Mouse (Mus musculus) skeletal muscle tissue, postnatal 0 days (tissue): ENCODE data around the gene Mark4. TPM values are rescaled to one million over a fixed set of nuclear protein-coding genes. Genes with fewer than 3 reads are reported as not detected.

ENCODE experiments used
- microRNA counts: library from miRNA; unstranded; fragments of <30 nt; microRNA quantifications from one replicate; lab custom pipeline; 2015
- microRNA-seq, 2 experiments: library from miRNA; unstranded; fragments of <30 nt; microRNA quantifications; one replicate each; pipeline ENCODE4; 2016
- polyA plus RNA-seq: library from polyadenylated mRNA; unstranded; fragments of >200 nt; fragmentation: Nextera tagmentation; extraction: Ambion mirVana; gene quantifications from 2 replicates; pipeline ENCODE4 v1.2.1, GENCODE M21; 2015

Mark4 gene
- polyA plus RNA-seq = 3.4 and 4.4 TPM in 2 replicates

DNA sequence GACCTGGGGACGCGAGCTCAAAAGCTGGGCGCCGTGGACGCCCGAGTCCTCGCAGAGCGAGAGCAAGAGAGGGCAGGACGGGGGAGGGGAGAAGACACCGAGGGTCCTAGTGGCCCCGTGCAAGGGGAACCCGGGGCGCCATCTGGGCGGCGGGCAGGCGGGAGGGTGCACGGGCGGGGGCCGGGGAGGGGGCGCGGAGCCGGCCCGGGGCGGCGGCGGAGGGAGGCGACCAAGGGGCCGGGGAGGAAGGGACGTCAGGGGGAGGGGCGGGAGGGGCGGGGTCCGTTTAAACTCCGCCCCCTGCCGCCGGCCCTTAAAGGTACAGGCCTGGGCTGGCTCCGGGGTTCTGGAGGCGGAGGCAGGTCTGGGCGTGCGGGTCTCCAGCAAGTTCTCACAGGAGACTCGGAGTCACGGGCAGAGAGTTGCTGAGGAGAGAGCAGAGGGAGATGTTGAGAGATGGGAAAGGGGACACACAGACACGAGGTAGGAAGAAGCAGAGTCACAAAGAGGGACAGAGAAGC lies at the start of gene Mark4:
Gene Mark4 (minus strand): TSS at position 231 of the 521 bp plus-strand sequence.

GRCm38 (mm10) chr7:19462884-19463381 lies 4.3 kb upstream of the Mark4 start, which contains the start of gene Exoc3l2:
Gene Exoc3l2 (plus strand): TSS chr7:19463331.

DNA sequence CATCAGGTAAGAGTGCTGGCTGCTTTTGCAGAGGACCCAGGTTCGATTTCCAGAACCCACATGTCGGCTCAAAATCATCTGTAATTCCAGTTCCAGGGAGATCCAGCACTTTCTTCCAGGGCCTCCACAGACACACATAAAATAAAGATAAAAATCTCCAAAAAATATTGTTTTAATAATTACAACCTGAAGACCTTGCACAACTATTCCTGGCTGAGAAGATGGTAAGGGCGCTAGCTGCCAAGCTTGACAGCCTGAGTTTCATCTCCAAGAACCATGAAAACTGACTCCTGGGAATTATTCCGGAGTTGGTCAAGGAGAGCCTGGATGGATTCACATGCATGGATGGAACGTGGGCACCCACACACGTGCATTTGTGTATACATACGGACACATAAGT lies 54.1 kb downstream of the Mark4 start, which contains the start of gene Ckm:
Gene Ckm (plus strand): TSS at position 301 of the 400 bp plus-strand sequence.

GRCm38 (mm10) chr7:19403731-19404296 lies 54.8 kb downstream of the Mark4 start, which contains the start of gene Klc3:
Gene Klc3 (minus strand): TSS chr7:19404104.

DNA sequence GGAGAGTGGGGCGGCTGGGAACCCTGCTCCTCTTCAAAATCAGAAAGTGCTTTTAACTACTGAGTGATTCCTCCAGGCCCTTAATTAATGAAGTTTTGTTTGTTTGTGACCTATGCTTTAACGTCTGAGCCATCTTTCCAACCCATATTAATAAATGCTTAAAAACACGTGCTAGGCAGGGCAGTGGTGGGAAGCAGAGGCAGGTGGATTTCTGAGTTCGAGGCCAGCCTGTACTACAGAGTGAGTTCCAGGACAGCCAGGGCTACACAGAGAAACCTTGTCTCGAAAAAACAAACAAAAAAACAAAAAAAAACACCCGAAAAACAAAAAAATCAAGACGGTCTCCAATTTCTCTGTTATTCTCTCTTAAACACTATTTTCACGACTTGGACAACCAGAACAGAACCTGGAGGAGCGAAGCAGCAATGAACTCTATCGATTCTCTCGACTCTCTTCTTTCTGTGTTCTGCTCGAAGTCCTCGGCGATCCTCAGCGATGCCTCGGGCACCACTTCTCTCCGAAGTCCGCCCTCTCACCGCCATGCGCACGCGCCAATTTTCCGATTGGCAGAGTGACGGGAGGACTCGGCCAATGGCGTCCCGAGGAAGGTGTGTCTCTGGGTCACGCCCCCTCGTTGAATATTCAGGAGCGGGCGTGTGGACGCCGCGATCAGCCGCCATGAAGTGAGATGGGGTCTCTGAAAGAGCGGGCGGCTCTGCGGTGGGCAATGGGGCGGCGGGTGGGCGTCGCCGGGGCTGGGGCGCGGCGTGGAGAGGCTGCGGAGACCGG lies 77.0 kb downstream of the Mark4 start, which contains the start of gene Ercc2:
Gene Ercc2 (plus strand): TSS at position 634 of the 789 bp plus-strand sequence.

MicroRNA genes within 50 kb of the gene (microRNA counts, 519-probe panel; counts per million panel counts)
- microRNA mmu-miR-343 (lab: Ali Mortazavi, UCI) = 296 counts per million, percentile 58 among the panel's probes with 10 or more counts

Small RNAs within 50 kb of the gene (microRNA-seq; reads per million reads assigned to microRNA genes)
- gene Mir343 = 0 reads per million in 2 experiments

Other genes with a start within 250 kb of the Mark4 start
- gene Gpr4, start 246.3 kb downstream of the Mark4 start, polyA plus RNA-seq = 1.3 TPM in 2 replicates
- 22.8 and 24.1 TPM in 2 replicates for gene Opa3, start 230.5 kb downstream of the Mark4 start, polyA plus RNA-seq
- 41.2 and 52.3 TPM in 2 replicates for gene Vasp, start 187.0 kb downstream of the Mark4 start, polyA plus RNA-seq
- 0.11 TPM in 1 of 2 replicates, not detected in the other for gene Ppm1n, start 178.8 kb downstream of the Mark4 start, polyA plus RNA-seq
- gene Rtn2, start 176.2 kb downstream of the Mark4 start, polyA plus RNA-seq = 408 and 509 TPM in 2 replicates
- 0.23 and 0.84 TPM in 2 replicates for gene Fosb, start 148.8 kb downstream of the Mark4 start, polyA plus RNA-seq
- gene Ercc1, start 114.0 kb downstream of the Mark4 start, polyA plus RNA-seq = 37.1 and 45.7 TPM in 2 replicates
- gene Cd3eap, start 99.3 kb downstream of the Mark4 start, polyA plus RNA-seq = 13.9 TPM in 2 replicates
- 1.4 and 2.4 TPM in 2 replicates for gene Ppp1r13l, start 99.1 kb downstream of the Mark4 start, polyA plus RNA-seq
- 5.0 and 5.1 TPM in 2 replicates for gene Ercc2, start 76.8 kb downstream of the Mark4 start, polyA plus RNA-seq
- gene Klc3, start 54.7 kb downstream of the Mark4 start, polyA plus RNA-seq = 0.12 and 1.7 TPM in 2 replicates
- gene Ckm, start 54.0 kb downstream of the Mark4 start, polyA plus RNA-seq = 17,276 and 19,625 TPM in 2 replicates
- 0.21 and 0.37 TPM in 2 replicates for gene Exoc3l2, start 4.5 kb upstream of the Mark4 start, polyA plus RNA-seq
- gene Bloc1s3, start 49.5 kb upstream of the Mark4 start, polyA plus RNA-seq = 1.1 and 1.6 TPM in 2 replicates
- 50.0 and 57.3 TPM in 2 replicates for gene Trappc6a, start 49.6 kb upstream of the Mark4 start, polyA plus RNA-seq
- gene Nkpd1, start 59.0 kb upstream of the Mark4 start, polyA plus RNA-seq = 0.74 TPM in 1 of 2 replicates, not detected in the other
- 15.1 and 17.8 TPM in 2 replicates for gene Ppp1r37, start 104.3 kb upstream of the Mark4 start, polyA plus RNA-seq
- gene Zfp296, start 118.5 kb upstream of the Mark4 start, polyA plus RNA-seq = 0.13 and 0.15 TPM in 2 replicates
- gene Gemin7, start 118.8 kb upstream of the Mark4 start, polyA plus RNA-seq = 95.5 and 105 TPM in 2 replicates
- 18.3 and 20.7 TPM in 2 replicates for gene Clasrp, start 145.7 kb upstream of the Mark4 start, polyA plus RNA-seq
- gene Relb, start 170.6 kb upstream of the Mark4 start, polyA plus RNA-seq = 8.1 and 9.4 TPM in 2 replicates
- gene Clptm1, start 206.2 kb upstream of the Mark4 start, polyA plus RNA-seq = 46.1 and 53.3 TPM in 2 replicates
- gene Apoc2, start 219.1 kb upstream of the Mark4 start, polyA plus RNA-seq = 2.7 and 2.9 TPM in 2 replicates
- 2.2 TPM in 1 of 2 replicates, not detected in the other for gene Gm44805, start 222.6 kb upstream of the Mark4 start, polyA plus RNA-seq
- gene Apoc4, start 222.7 kb upstream of the Mark4 start, polyA plus RNA-seq = 3.4 and 21.2 TPM in 2 replicates
- gene Apoc1, start 233.8 kb upstream of the Mark4 start, polyA plus RNA-seq = 12.4 and 217 TPM in 2 replicates
- 342 and 1,192 TPM in 2 replicates for gene Apoe, start 240.4 kb upstream of the Mark4 start, polyA plus RNA-seq